Mouse (Mus musculus) hematopoietic multipotent progenitor cell, adult 10-12 weeks (in vitro differentiated cells): Measurements from ENCODE around the gene Ube2s. TPM values are rescaled to one million over a fixed set of nuclear protein-coding genes. Genes with fewer than 3 reads are reported as not detected.

Source experiments
- polyA plus RNA-seq: library from polyadenylated mRNA; stranded (reverse); fragments of >175 nt; gene quantifications from 2 replicates; pipeline ENCODE4 v1.2.3, GENCODE M21; 2012; ENCODE audit warnings: low replicate concordance

Gene Ube2s
- 104 and 125 TPM in 2 replicates for polyA plus RNA-seq

GRCm38 (mm10) chr7:4812303-4813104 lies at the start of gene Ube2s:
Ube2s (minus strand) TSS chr7:4812590.

GRCm38 (mm10) chr7:4844245-4844916 lies 32.0 kb upstream of the Ube2s start, which contains the start of gene Shisa7:
Shisa7 (minus strand) TSS chr7:4844696.

GRCm38 (mm10) chr7:4792278-4793212 lies 19.8 kb downstream of the Ube2s start, which contains the start of gene Rpl28:
Rpl28 (plus strand) TSS chr7:4792874.

GRCm38 (mm10) chr7:4789436-4789935 lies 22.9 kb downstream of the Ube2s start, which contains the start of gene Tmem238:
Tmem238 (minus strand) TSS chr7:4789656.

GRCm38 (mm10) chr7:4782759-4783158 lies 29.6 kb downstream of the Ube2s start, which contains the start of the genes Il11 and Tmem190:
Il11 (minus strand) TSS chr7:4782859.
Tmem190 (plus strand) TSS chr7:4782937.

GRCm38 (mm10) chr7:4771202-4771601 lies 41.2 kb downstream of the Ube2s start, which contains the start of gene Fam71e2:
Fam71e2 (minus strand) TSS chr7:4771302.

GRCm38 (mm10) chr7:4752821-4753570 lies 59.4 kb downstream of the Ube2s start, which contains the start of gene Cox6b2:
Cox6b2 (minus strand) TSS chr7:4753094.

Other genes with a start within 250 kb of the Ube2s start
- 0.08 TPM in 1 of 2 replicates, not detected in the other for gene Ptprh, start 208.5 kb downstream of the Ube2s start, polyA plus RNA-seq
- gene Tmem86b, start 181.2 kb downstream of the Ube2s start, polyA plus RNA-seq: 2.6 and 8.1 TPM in 2 replicates
- gene Ppp6r1, start 153.6 kb downstream of the Ube2s start, polyA plus RNA-seq: 241 and 493 TPM in 2 replicates
- 70.2 and 112 TPM in 2 replicates for gene Hspbp1, start 127.5 kb downstream of the Ube2s start, polyA plus RNA-seq
- 0.12 and 0.15 TPM in 2 replicates for gene Brsk1, start 122.0 kb downstream of the Ube2s start, polyA plus RNA-seq
- gene Tmem150b, start 87.3 kb downstream of the Ube2s start, polyA plus RNA-seq: 1.00 and 1.3 TPM in 2 replicates
- 141 and 389 TPM in 2 replicates for gene Kmt5c, start 72.5 kb downstream of the Ube2s start, polyA plus RNA-seq
- gene Cox6b2, start 59.5 kb downstream of the Ube2s start, polyA plus RNA-seq: 6.8 and 13.1 TPM in 2 replicates
- gene Fam71e2, start 41.3 kb downstream of the Ube2s start, polyA plus RNA-seq: not detected in 2 replicates
- 0.09 TPM in 1 of 2 replicates, not detected in the other for gene Il11, start 29.7 kb downstream of the Ube2s start, polyA plus RNA-seq
- gene Tmem190, start 29.7 kb downstream of the Ube2s start, polyA plus RNA-seq: not detected in 2 replicates
- gene Tmem238, start 22.9 kb downstream of the Ube2s start, polyA plus RNA-seq: 22.8 and 58.3 TPM in 2 replicates
- 2,892 and 4,049 TPM in 2 replicates for gene Rpl28, start 19.7 kb downstream of the Ube2s start, polyA plus RNA-seq
- gene Shisa7, start 32.1 kb upstream of the Ube2s start, polyA plus RNA-seq: 0.09 and 1.7 TPM in 2 replicates
- 1.5 and 1.6 TPM in 2 replicates for gene Isoc2b, start 57.7 kb upstream of the Ube2s start, polyA plus RNA-seq
- 3.7 and 21.0 TPM in 2 replicates for gene Isoc2a, start 64.6 kb upstream of the Ube2s start, polyA plus RNA-seq
- gene Gm36210, start 93.9 kb upstream of the Ube2s start, polyA plus RNA-seq: 0.17 TPM in 1 of 2 replicates, not detected in the other
- gene Zfp628, start 102.6 kb upstream of the Ube2s start, polyA plus RNA-seq: 49.2 and 81.2 TPM in 2 replicates
- gene Nat14, start 109.4 kb upstream of the Ube2s start, polyA plus RNA-seq: 1.9 and 3.5 TPM in 2 replicates
- gene Ssc5d, start 113.2 kb upstream of the Ube2s start, polyA plus RNA-seq: 0.11 and 0.21 TPM in 2 replicates
- 0.25 and 0.81 TPM in 2 replicates for gene Sbk2, start 151.8 kb upstream of the Ube2s start, polyA plus RNA-seq
- gene Sbk3, start 158.6 kb upstream of the Ube2s start, polyA plus RNA-seq: not detected in 2 replicates
- 57.7 and 140 TPM in 2 replicates for gene Zfp579, start 183.6 kb upstream of the Ube2s start, polyA plus RNA-seq
- gene Zfp524, start 201.8 kb upstream of the Ube2s start, polyA plus RNA-seq: 60.5 and 72.3 TPM in 2 replicates
- gene Fiz1, start 202.1 kb upstream of the Ube2s start, polyA plus RNA-seq: 31.6 and 47.8 TPM in 2 replicates
- 55.5 TPM in 1 of 2 replicates, not detected in the other for gene Gm44973, start 202.9 kb upstream of the Ube2s start, polyA plus RNA-seq
- gene Zfp865, start 207.8 kb upstream of the Ube2s start, polyA plus RNA-seq: 97.4 and 264 TPM in 2 replicates
- gene Ccdc106, start 208.0 kb upstream of the Ube2s start, polyA plus RNA-seq: 0.99 and 2.0 TPM in 2 replicates
- not detected in 2 replicates for gene 4632433K11Rik, start 221.5 kb upstream of the Ube2s start, polyA plus RNA-seq
- 4.2 and 6.3 TPM in 2 replicates for gene Zfp784, start 225.9 kb upstream of the Ube2s start, polyA plus RNA-seq
- 27.8 and 63.8 TPM in 2 replicates for gene Zfp580, start 238.9 kb upstream of the Ube2s start, polyA plus RNA-seq
- 344 and 667 TPM in 2 replicates for gene U2af2, start 249.6 kb upstream of the Ube2s start, polyA plus RNA-seq